Mouse (Mus musculus) ES-E14 (cell line): ENCODE data around the gene Igsf8.

ENCODE experiments used
- CHD2 ChIP-seq: IDR thresholded peaks from 2 replicates; pipeline ENCODE4 v1.6.1; 2014; ENCODE audit warnings: mild to moderate bottlenecking, low read depth, low read length, inconsistent platforms
- ZC3H11A ChIP-seq: IDR thresholded peaks from 2 replicates; pipeline ENCODE4 v1.6.1; 2012; ENCODE audit warnings: low read depth, mild to moderate bottlenecking, inconsistent platforms, low read length, borderline replicate concordance

DNA sequence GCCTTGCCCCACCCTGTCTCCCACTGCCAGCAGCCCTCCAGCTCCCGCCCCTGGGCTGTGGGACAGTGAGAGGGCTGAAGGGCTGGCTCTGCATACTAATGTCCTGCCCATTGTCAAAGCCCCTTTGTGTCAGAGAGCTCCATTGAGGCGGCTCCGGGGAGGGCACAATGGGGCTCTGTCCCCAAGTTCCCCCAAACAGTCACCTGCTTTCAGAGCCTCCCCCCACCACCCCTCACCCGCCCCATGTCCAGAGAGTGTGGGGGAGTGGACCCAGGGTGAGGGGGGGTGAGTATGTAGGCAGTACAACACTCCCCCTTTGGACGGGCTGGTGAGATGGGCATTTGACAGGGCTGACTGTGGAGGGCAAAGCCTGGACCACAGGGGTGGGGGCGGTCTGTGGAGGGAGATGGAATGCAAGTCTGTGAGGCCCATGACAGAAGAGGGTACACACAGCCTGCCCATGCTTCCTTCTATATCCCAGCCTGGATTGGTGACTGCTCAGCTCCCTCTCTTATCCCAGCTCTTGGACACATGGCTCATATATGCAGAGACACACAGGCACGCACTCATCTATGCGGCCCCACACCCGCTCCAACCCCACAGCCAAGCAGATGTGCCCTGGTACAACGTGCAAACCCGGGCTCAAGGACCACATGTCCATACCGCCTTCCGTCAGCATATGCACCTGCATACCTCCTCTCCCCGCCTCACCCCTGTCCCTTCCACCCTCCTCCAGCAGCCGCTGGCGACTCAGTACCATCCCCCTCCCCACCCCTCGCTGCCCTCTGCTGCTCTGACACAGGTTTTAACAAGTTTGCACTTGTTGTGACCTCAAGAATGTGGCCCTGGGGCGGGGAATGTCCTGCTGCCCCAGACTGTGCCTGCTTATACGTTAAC lies 88.7 kb downstream of the Igsf8 start:
- no peak for TF ChIP-seq CHD2
- no peak for TF ChIP-seq ZC3H11A
